Mouse (Mus musculus) Patski (cell line): ENCODE measurements at regions not wholly inside any gene's neighbourhood (a gene's known extent, or its start where the extent isn't known, plus 50 kb on each side); places are given as distances from the start of the nearest gene placed in this dataset.

Source experiments
- ATAC-seq: fragments of 100-300 bp; one replicate; pipeline ENCODE4 v1.8.0; 2021
- CTCF ChIA-PET: fragments of 350-600 bp; sonication (Branson Sonifier 250); formaldehyde crosslinking; loops from one replicate; lab custom pipeline; 2022; ENCODE audit warnings: inconsistent platforms; lab: Charles Lee
- POLR2A ChIA-PET: fragments of 350-600 bp; sonication (Branson Sonifier 250); formaldehyde crosslinking; loops from one replicate; lab custom pipeline; 2022; ENCODE audit warnings: antibody characterized with exemption, inconsistent platforms; lab: Charles Lee
- DNase-seq: peaks from one replicate; pipeline ENCODE4 v3.0.0-alpha.2; 2011; ENCODE audit warnings: low read depth, low spot score
- H3K27me3 ChIP-seq: fragments of 371-371 bp; one replicate; pipeline ENCODE4 v1.5.1; 2021
- CTCF ChIP-seq: fragments of 100-300 bp; IDR thresholded peaks from one replicate; pipeline ENCODE4 v1.5.1; 2021
- in situ Hi-C: fragments of 300-500 bp; cut with MboI; formaldehyde crosslinking; loops from 3 replicates; pipeline ENCODE4 v1.11.1; 2018; ENCODE audit warnings: low pct_unique_long_range_greater_than_20kb, mixed read lengths

DNA sequence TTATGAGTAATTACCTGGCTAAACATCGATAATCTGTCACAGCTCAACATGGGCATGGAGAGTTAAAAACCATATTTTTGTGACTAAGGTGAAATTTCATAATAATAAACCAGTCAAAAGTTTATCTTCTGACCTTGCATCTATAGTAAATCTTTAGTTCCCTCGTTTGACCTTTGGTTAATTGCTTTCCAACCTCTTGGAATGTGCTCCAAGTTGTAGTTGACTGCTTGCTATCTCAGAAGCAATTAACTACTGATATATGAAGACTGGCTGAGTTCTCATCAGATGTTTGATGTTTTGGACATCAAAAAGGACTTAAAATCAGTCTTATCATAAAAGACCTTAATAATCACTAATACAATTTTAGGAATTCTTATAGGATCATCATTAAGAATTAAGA lies 895.8 kb upstream of the Tmprss15 start:
- POLR2A ChIA-PET = no interaction called here
- TF ChIP-seq CTCF = no peak
- CTCF ChIA-PET = no interaction called here
- no peak for ATAC-seq
- no peak for DNase-seq
- no peaks in the 10 kb centered on the region for H3K27me3 ChIP-seq
- in situ Hi-C loops = no loop called here

DNA sequence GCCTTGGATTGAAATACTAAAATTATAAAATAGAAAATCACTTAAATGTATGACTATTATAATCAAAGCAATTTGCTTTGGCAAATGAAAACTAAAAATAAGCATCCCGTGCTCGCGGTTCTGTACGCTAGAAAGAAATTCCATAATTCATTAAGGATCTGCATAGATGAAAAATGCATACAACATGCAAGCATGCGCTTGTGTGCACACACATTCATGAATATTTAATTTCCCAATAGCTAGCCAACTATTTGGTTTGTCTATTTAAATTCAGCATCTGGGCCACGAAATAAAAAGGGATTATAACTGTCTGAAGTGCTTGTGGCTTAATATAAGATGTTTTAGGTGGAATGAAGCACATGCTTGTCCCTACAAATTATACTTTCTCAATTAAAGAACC lies 881.2 kb upstream of the Tmprss15 start:
- POLR2A ChIA-PET = no interaction called here
- no peaks in the 10 kb centered on the region for H3K27me3 ChIP-seq
- ATAC-seq (no peak), DNase-seq (no peak)
- in situ Hi-C loops = no loop called here
- no peak for TF ChIP-seq CTCF
- CTCF ChIA-PET = no interaction called here

DNA sequence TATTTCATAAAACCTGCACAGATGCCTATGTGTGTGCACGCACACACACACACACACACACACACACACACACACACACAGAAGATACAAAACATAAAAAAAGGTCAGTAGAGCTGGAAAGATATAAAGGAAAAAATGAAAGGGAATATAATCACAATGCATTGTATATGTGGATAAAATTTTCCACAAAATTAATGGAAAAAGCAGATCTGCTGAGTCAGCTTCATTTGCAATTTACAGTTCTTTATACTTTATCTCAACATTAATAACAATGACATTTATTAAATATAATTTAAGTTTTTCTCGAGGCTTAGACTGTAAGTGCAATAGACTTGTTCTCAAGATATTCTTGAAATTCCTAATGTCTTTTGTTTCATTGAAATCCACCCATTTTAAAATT lies 846.1 kb upstream of the Tmprss15 start:
- TF ChIP-seq CTCF = no peak
- no peak for ATAC-seq
- in situ Hi-C loops = no loop called here
- no peaks in the 10 kb centered on the region for H3K27me3 ChIP-seq
- no peak for DNase-seq
- ChIA-PET CTCF (no interaction called here), POLR2A (no interaction called here)

- no peak for ATAC-seq
- DNase-seq = no peak
- CTCF ChIA-PET = no interaction called here
- no peaks in the 10 kb centered on the region for H3K27me3 ChIP-seq
- POLR2A ChIA-PET = no interaction called here
- no peak for TF ChIP-seq CTCF
- in situ Hi-C loops = no loop called here
These were observed 816.2 kb upstream of the Tmprss15 start for GRCm38 (mm10) chr16:79907126-79907525.

GRCm38 (mm10) chr16:79901467-79901866 lies 810.6 kb upstream of the Tmprss15 start:
- ChIA-PET POLR2A (no interaction called here), CTCF (no interaction called here)
- ATAC-seq (no peak), DNase-seq (no peak)
- H3K27me3 ChIP-seq = no peaks in the 10 kb centered on the region
- in situ Hi-C loops = no loop called here
- TF ChIP-seq CTCF = no peak

DNA sequence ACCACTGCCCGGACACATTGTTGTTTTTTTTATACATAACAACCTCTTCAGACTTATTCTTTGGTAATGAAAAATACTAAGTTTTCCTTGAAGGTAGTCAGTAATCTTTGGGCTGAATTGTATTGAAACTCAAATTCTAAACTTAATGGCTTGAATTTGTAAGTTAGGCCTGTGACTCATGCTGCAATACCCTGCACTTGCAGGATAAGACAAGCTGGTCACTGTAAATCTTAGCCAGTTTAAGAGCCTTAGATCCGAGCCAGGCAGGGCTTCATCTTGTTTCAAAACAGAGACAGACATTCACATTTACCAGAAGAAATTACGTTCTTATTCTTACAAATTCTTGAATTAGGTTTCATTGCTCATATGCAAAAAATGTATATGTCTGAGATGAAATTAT lies 791.0 kb upstream of the Tmprss15 start:
- ChIA-PET POLR2A (no interaction called here), CTCF (no interaction called here)
- in situ Hi-C loops = no loop called here
- no peak for TF ChIP-seq CTCF
- ATAC-seq = no peak
- DNase-seq = no peak
- H3K27me3 ChIP-seq = no peaks in the 10 kb centered on the region

DNA sequence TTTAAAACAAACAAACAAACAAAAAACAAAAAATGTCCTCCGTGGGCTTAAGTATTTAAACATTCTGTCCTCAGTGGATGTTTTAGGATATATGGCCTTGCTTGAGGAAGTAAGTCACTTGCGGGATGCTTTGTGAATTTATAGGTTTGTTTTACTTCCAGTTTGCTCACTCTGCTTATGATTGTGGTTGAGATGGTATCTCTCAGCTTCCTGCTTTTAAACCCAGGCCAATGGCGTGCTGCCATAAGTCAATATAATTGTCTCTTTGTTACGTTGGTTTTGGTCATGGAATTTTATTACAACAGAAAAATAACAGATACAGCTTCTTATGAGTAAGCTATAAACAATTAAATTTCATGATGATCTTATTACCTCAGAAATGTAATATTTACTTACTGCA lies 787.2 kb upstream of the Tmprss15 start:
- ATAC-seq = no peak
- CTCF ChIA-PET = interaction anchor here (0.6 kb wide), 1 partner anchor 14 kb away, joined by 3 read pairs; no protein-coding TSS in a partner anchor
- POLR2A ChIA-PET = no interaction called here
- H3K27me3 ChIP-seq = no peaks in the 10 kb centered on the region
- TF ChIP-seq CTCF = no peak
- DNase-seq = no peak
- in situ Hi-C loops = no loop called here

DNA sequence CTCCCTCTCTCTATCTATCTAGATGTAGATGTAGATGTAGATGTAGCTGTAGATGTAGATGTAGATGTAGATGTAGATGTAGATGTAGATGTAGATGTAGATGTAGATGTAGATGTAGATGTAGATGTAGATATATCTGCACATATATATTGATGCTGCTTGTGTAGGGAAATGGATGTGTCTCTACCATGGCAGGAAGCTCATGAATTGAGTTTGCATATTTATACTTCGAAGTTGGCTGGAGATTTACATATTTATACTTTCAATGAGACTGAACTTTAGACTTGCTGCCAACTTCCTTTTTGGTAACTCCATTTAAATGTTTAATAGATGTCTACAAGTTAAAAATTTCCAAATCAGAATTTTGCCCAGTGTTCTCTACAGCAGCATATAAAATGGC lies 785.9 kb upstream of the Tmprss15 start:
- no peaks in the 10 kb centered on the region for H3K27me3 ChIP-seq
- CTCF ChIA-PET = no interaction called here
- POLR2A ChIA-PET = no interaction called here
- in situ Hi-C loops = no loop called here
- no peak for DNase-seq
- no peak for ATAC-seq
- no peak for TF ChIP-seq CTCF

DNA sequence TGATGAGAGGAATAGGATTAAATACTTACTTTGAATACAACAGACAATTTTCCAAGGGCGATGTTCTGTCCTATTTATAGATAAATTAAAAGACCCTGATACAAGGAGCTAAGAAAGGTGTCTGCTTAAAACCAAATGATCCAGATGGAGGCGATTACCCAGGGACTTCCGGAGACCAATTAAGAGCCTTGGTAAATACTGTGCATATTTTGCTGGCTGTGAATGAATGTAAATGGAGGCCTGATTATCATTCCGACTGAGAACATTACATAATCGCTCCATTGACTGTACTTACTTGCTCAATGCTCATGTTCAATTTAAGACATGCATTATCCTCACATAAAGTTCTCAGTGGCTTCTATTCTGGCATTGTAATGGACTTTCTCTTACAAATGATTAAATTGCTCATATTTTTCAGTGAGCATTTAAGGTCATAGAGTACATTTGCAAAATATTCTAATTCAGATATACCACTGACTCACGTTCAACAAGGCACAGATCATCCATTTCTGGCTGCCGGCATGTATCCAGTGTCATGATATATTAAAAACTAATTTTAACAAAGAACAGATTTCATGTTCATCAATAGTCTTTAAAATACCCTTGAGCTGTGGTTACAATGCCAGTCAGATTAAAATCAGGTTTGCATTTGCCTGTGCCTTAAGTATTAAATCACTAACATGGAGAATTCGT lies 779.8 kb upstream of the Tmprss15 start:
- ATAC-seq (no peak), DNase-seq (no peak)
- no peak for TF ChIP-seq CTCF
- ChIA-PET CTCF (no interaction called here), POLR2A (no interaction called here)
- no peaks in the 10 kb centered on the region for H3K27me3 ChIP-seq
- in situ Hi-C loops = no loop called here

DNA sequence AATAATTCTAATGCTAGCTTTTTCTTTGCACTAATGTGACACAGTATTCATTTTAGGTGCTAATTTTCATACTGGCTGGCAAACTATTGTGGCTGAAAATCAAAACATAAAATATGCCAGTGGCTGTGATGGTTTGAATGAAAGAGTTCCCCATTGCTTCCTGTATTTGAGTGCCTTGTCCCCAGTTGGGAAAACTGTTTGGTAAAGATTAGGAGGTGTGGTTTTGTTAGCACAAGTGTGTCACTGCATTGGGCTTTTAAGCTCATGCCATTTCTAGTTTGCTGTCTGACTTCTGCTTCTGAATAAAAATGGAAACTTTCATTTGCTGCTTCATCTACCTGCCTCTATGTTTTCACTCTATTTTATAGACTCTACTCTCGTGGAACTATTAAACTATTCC lies 768.6 kb upstream of the Tmprss15 start:
- in situ Hi-C loops = no loop called here
- ChIA-PET CTCF (no interaction called here), POLR2A (no interaction called here)

GRCm38 (mm10) chr16:79849152-79849551 lies 758.3 kb upstream of the Tmprss15 start:
- ChIA-PET CTCF (no interaction called here), POLR2A (no interaction called here)
- no peak for TF ChIP-seq CTCF
- in situ Hi-C loops = no loop called here
- DNase-seq (no peak), ATAC-seq (no peak)
- no peaks in the 10 kb centered on the region for H3K27me3 ChIP-seq

More for the DNA sequence above, 768.6 kb upstream of the Tmprss15 start:
- TF ChIP-seq CTCF = no peak
- DNase-seq = no peak
- ATAC-seq = no peak
- H3K27me3 ChIP-seq = no peaks in the 10 kb centered on the region

GRCm38 (mm10) chr16:79816913-79817312 lies 726.0 kb upstream of the Tmprss15 start:
- ChIA-PET CTCF (no interaction called here), POLR2A (no interaction called here)
- no peaks in the 10 kb centered on the region for H3K27me3 ChIP-seq
- DNase-seq (no peak), ATAC-seq (no peak)
- in situ Hi-C loops = no loop called here
- TF ChIP-seq CTCF = no peak
